Mouse (Mus musculus): ENCODE results near the gene Trim40. TPM values are rescaled to one million over a fixed set of nuclear protein-coding genes. Genes with fewer than 3 reads are reported as not detected.

Gene Trim40
- polyA plus RNA-seq (2015; fragmentation: Nextera tagmentation; extraction: Ambion mirVana) = not detected in 2 replicates

GRCm38 (mm10) chr17:36890073-36890903, at the start of gene Trim40:
TSS of gene Trim40 (minus strand) at chr17:36890123.

DNA sequence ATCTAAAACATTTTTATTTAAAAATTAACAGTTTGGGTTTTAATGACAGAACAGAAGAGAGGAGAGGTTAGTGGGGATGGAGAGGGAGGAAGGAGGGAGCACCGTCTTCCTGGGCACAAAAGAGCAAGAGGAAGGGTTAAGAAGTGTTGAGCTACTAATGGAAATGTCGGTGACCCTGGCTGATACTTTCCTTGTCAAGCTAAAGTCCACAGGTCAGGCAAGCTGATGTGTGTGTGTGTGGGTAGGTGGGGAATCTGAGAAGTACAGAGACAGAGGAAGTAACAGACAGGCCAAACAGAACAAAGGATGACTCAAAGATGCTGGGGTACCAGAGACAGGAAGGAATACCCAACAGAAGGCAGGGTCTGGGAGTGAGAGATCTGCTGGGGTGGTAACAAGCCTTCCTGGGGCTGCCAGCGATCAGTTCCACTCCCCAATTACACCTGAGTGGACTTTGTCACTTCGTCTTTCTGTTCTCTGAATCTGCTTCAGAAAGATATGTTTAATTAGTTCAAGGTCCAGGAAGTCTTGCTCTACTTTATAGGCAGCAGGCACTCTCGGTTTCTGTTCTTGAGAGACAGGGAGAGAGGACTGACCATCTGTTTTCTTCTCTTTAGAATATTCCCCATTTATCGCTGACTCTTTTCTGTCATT, 7.8 kb upstream of the Trim40 start, which contains the start of gene Trim31:
TSS of gene Trim31 (plus strand) at position 567 of the 654 bp plus-strand sequence.

GRCm38 (mm10) chr17:36869284-36869954, 20.5 kb downstream of the Trim40 start, which contains the start of gene Trim10:
TSS of gene Trim10 (plus strand) at chr17:36869574.

GRCm38 (mm10) chr17:36866719-36867527, 23.0 kb downstream of the Trim40 start, which contains the start of gene Trim15:
TSS of gene Trim15 (minus strand) at chr17:36867210.

GRCm38 (mm10) chr17:36836874-36837647, 52.9 kb downstream of the Trim40 start, which contains the start of gene Trim26:
TSS of gene Trim26 (plus strand) at chr17:36837134.

Other genes with a start within 250 kb of the Trim40 start
- not detected in 2 replicates for gene H2-M9, start 247.5 kb downstream of the Trim40 start, polyA plus RNA-seq (2015; fragmentation: Nextera tagmentation; extraction: Ambion mirVana)
- not detected in 2 replicates for gene H2-M1, start 217.9 kb downstream of the Trim40 start, polyA plus RNA-seq (2015; fragmentation: Nextera tagmentation; extraction: Ambion mirVana)
- gene H2-M10.5, start 117.2 kb downstream of the Trim40 start, polyA plus RNA-seq (2015; fragmentation: Nextera tagmentation; extraction: Ambion mirVana) = not detected in 2 replicates
- not detected in 2 replicates for gene H2-M10.6, start 78.0 kb downstream of the Trim40 start, polyA plus RNA-seq (2015; fragmentation: Nextera tagmentation; extraction: Ambion mirVana)
- gene Trim26, start 53.0 kb downstream of the Trim40 start, polyA plus RNA-seq (2015; fragmentation: Nextera tagmentation; extraction: Ambion mirVana) = 17.2 and 22.9 TPM in 2 replicates
- gene Trim15, start 22.9 kb downstream of the Trim40 start, polyA plus RNA-seq (2015; fragmentation: Nextera tagmentation; extraction: Ambion mirVana) = 0.18 and 0.19 TPM in 2 replicates
- 158 and 174 TPM in 2 replicates for gene Trim10, start 20.5 kb downstream of the Trim40 start, polyA plus RNA-seq (2015; fragmentation: Nextera tagmentation; extraction: Ambion mirVana)
- not detected in 2 replicates for gene Trim31, start 8.0 kb upstream of the Trim40 start, polyA plus RNA-seq (2015; fragmentation: Nextera tagmentation; extraction: Ambion mirVana)
- gene Rnf39, start 52.8 kb upstream of the Trim40 start, polyA plus RNA-seq (2015; fragmentation: Nextera tagmentation; extraction: Ambion mirVana) = 0.45 and 0.87 TPM in 2 replicates
- 47.2 and 52.0 TPM in 2 replicates for gene Ppp1r11, start 61.6 kb upstream of the Trim40 start, polyA plus RNA-seq (2015; fragmentation: Nextera tagmentation; extraction: Ambion mirVana)
- gene Znrd1, start 68.4 kb upstream of the Trim40 start, polyA plus RNA-seq (2015; fragmentation: Nextera tagmentation; extraction: Ambion mirVana) = 39.7 and 42.5 TPM in 2 replicates
- 2.0 and 2.8 TPM in 2 replicates for gene Znrd1as, start 68.5 kb upstream of the Trim40 start, polyA plus RNA-seq (2015; fragmentation: Nextera tagmentation; extraction: Ambion mirVana)
- not detected in 2 replicates for gene 2410137M14Rik, start 91.1 kb upstream of the Trim40 start, polyA plus RNA-seq (2015; fragmentation: Nextera tagmentation; extraction: Ambion mirVana)
- gene H2-M5, start 99.4 kb upstream of the Trim40 start, polyA plus RNA-seq (2015; fragmentation: Nextera tagmentation; extraction: Ambion mirVana) = 0.25 TPM in 1 of 2 replicates, not detected in the other
- 8.1 and 9.5 TPM in 2 replicates for gene Zfp57, start 111.0 kb upstream of the Trim40 start, polyA plus RNA-seq (2015; fragmentation: Nextera tagmentation; extraction: Ambion mirVana)
- not detected in 2 replicates for gene Mog, start 133.3 kb upstream of the Trim40 start, polyA plus RNA-seq (2015; fragmentation: Nextera tagmentation; extraction: Ambion mirVana)
- 3.6 and 5.4 TPM in 2 replicates for gene Gabbr1, start 155.8 kb upstream of the Trim40 start, polyA plus RNA-seq (2015; fragmentation: Nextera tagmentation; extraction: Ambion mirVana)
- not detected in 2 replicates for gene Olfr90, start 198.4 kb upstream of the Trim40 start, polyA plus RNA-seq (2015; fragmentation: Nextera tagmentation; extraction: Ambion mirVana)
- not detected in 2 replicates for gene Olfr91, start 208.2 kb upstream of the Trim40 start, polyA plus RNA-seq (2015; fragmentation: Nextera tagmentation; extraction: Ambion mirVana)
- not detected in 2 replicates for gene Olfr92, start 230.0 kb upstream of the Trim40 start, polyA plus RNA-seq (2015; fragmentation: Nextera tagmentation; extraction: Ambion mirVana)